ENCODE assay signal across 19 mouse cellular contexts in the genomic region with DNA sequence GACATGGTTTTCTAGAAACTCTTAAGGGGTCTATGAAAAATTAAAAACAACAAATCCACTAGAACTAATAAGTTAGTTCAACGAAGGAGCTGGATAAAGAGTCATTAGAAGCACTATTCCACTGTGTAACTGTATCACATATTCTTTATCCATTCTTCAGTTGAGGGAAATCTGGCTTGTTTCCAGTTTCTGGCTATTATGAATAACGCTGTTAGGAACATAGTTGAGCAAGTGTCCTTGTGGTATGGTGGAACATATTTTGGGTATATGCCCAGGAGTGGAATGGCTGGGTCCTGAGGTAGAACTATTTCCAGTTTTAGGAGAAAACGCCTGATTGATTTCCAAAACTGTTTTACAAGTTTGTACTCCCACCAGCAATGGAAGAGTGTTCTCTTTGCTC.
DNase-seq lines count a peak whose midpoint lies in the region; ATAC-seq lines count a peak whose summit lies in the region.
"Had no signal": no experiment of that assay in that cellular context is flagged by ENCODE, and none has a peak within 500 bp of the region (broad histone marks: within the 10 kb centered on the region; RNA-seq: fewer than 3 reads in every experiment).

No protein-coding gene starts in this region.

- DNase-seq in adrenal gland, postnatal 14 days: peak; percentile 28
- no peak for DNase-seq in adrenal gland, adult 18-20 months (ENCODE audit: low spot score in 2 of 2)
- peak; percentile 10 for DNase-seq in lung, postnatal 36 days
- DNase-seq in lung, adult 18-20 months: no peak
- DNase-seq in NIH3T3 (ENCODE audit: low read depth): peak; percentile 48
- no peak for DNase-seq in hindbrain, embryonic 14.5 days (ENCODE audit: low spot score)
- DNase-seq: cerebellum, adult 11-12 months; cerebellum, adult 9-10 months; cerebellum, postnatal 36 days; forebrain, postnatal 0 days; gastrocnemius, postnatal 14 days; heart, adult 2 months; heart, postnatal 14 days had no signal

- H3K4me1 ChIP-seq in hindbrain, embryonic 14.5 days (replicated peaks; ENCODE audit: control insufficient read depth, insufficient read depth, low read length): no peaks in the 10 kb centered on the region
- H3K4me1 ChIP-seq: embryonic facial prominence, embryonic 13.5 days; heart, embryonic 15.5 days; hindbrain, embryonic 13.5 days; intestine, embryonic 15.5 days had no signal

- H3K27ac ChIP-seq in hindbrain, embryonic 14.5 days: no peak overlapping the region
- H3K27ac ChIP-seq: embryonic facial prominence, embryonic 13.5 days; forebrain, embryonic 13.5 days; heart, adult 2 months; heart, embryonic 15.5 days; hindbrain, embryonic 13.5 days; intestine, embryonic 15.5 days had no signal

- H3K4me3 ChIP-seq in hindbrain, embryonic 14.5 days (replicated peaks; ENCODE audit: low read length): no peak overlapping the region
- H3K4me3 ChIP-seq: embryonic facial prominence, embryonic 13.5 days; forebrain, embryonic 13.5 days; heart, adult 2 months; heart, embryonic 15.5 days; hindbrain, embryonic 13.5 days; intestine, embryonic 15.5 days had no signal

- ATAC-seq in hindbrain, embryonic 14.5 days (ENCODE audit: low FRiP score): no peak
- ATAC-seq: forebrain, embryonic 13.5 days; forebrain, postnatal 0 days; intestine, embryonic 15.5 days had no signal

- H3K4me2 ChIP-seq in hindbrain, embryonic 14.5 days (replicated peaks): no peak overlapping the region
- H3K4me2 ChIP-seq: embryonic facial prominence, embryonic 13.5 days; forebrain, embryonic 13.5 days; heart, embryonic 11.5 days; heart, embryonic 15.5 days; hindbrain, embryonic 13.5 days; intestine, embryonic 15.5 days had no signal

- WGBS in hindbrain, embryonic 14.5 days: 88% methylated on average over 3 of the region's 3 CpGs

- H3K36me3 ChIP-seq in hindbrain, embryonic 14.5 days (replicated peaks; ENCODE audit: control insufficient read depth, insufficient read depth): no peaks in the 10 kb centered on the region
- H3K36me3 ChIP-seq: embryonic facial prominence, embryonic 13.5 days; heart, embryonic 15.5 days; hindbrain, embryonic 13.5 days; intestine, embryonic 15.5 days had no signal

- H3K9me3 ChIP-seq in hindbrain, embryonic 14.5 days (ENCODE audit: control insufficient read depth, low read length): no peaks in the 10 kb centered on the region
- H3K9me3 ChIP-seq: forebrain, embryonic 13.5 days; heart, embryonic 15.5 days; intestine, embryonic 15.5 days had no signal

- H3K9ac ChIP-seq in hindbrain, embryonic 14.5 days: no peak overlapping the region
- H3K9ac ChIP-seq: embryonic facial prominence, embryonic 13.5 days; forebrain, embryonic 13.5 days; forebrain, postnatal 0 days; heart, embryonic 15.5 days; hindbrain, embryonic 13.5 days; intestine, embryonic 15.5 days had no signal

- no peaks in the 10 kb centered on the region for H3K27me3 ChIP-seq in hindbrain, embryonic 14.5 days (ENCODE audit: control insufficient read depth, insufficient read depth, low read length)
- H3K27me3 ChIP-seq: embryonic facial prominence, embryonic 13.5 days; forebrain, embryonic 13.5 days; heart, embryonic 15.5 days; hindbrain, embryonic 13.5 days; intestine, embryonic 15.5 days had no signal

Comparison
In these comparisons a context has a peak if more than half of its experiments do, and no peak if none do; other contexts are left out.
1. DNase-seq: peak in adrenal gland, postnatal 14 days (single experiment), lung, postnatal 36 days (single experiment) and NIH3T3 (single experiment); none in adrenal gland, adult 18-20 months (0 of 2), lung, adult 18-20 months (0 of 2) and hindbrain, embryonic 14.5 days (single experiment).